Mouse (Mus musculus) limb, embryonic 12.5 days (tissue): ENCODE measurements at regions not wholly inside any gene's neighbourhood (a gene's known extent, or its start where the extent isn't known, plus 50 kb on each side); places are given as distances from the start of the nearest gene placed in this dataset.
"Not testable (repeated sequence)": the region's sequence is repeated elsewhere in the genome, so short reads cannot be mapped to it uniquely, and the experiment has no call there.

Source experiments
- ATAC-seq: fragments of 200-750 bp; cut with Nextera tagmentation; 2 replicates; pipeline ENCODE4 v1.8.0; 2017; ENCODE audit warnings: low read depth, moderate TSS enrichment; ENCODE audit not compliant: insufficient number of reproducible peaks, insufficient read depth, low FRiP score, low TSS enrichment
- H3K27ac ChIP-seq: fragments of 300-500 bp; sonication (generic); 2 replicates; pipeline ENCODE4 v1.5.1; 2016; ENCODE audit warnings: mild to moderate bottlenecking, moderate library complexity
- H3K27me3 ChIP-seq: fragments of 300-500 bp; sonication (generic); 2 replicates; pipeline ENCODE4 v1.6.1; 2016; ENCODE audit warnings: mild to moderate bottlenecking, moderate library complexity
- H3K36me3 ChIP-seq: fragments of 300-500 bp; sonication (generic); 2 replicates; pipeline ENCODE4 v1.6.1; 2016; ENCODE audit warnings: mild to moderate bottlenecking, moderate library complexity
- H3K4me1 ChIP-seq: fragments of 300-500 bp; sonication (generic); replicated peaks from 2 replicates; pipeline ENCODE4 v1.6.1; 2016
- H3K4me2 ChIP-seq: fragments of 300-500 bp; sonication (generic); 2 replicates; pipeline ENCODE4 v1.6.1; 2016; ENCODE audit warnings: mild to moderate bottlenecking, moderate library complexity
- H3K4me3 ChIP-seq: fragments of 300-500 bp; sonication (generic); replicated peaks from 2 replicates; pipeline ENCODE4 v1.5.1; 2016; ENCODE audit warnings: mild to moderate bottlenecking
- H3K9ac ChIP-seq: fragments of 300-500 bp; sonication (generic); replicated peaks from 2 replicates; pipeline ENCODE4 v1.6.1; 2016; ENCODE audit warnings: mild to moderate bottlenecking, moderate library complexity
- H3K9me3 ChIP-seq: fragments of 300-500 bp; sonication (generic); 2 replicates; pipeline ENCODE4 v1.6.1; 2016; ENCODE audit warnings: mild to moderate bottlenecking, moderate library complexity
- WGBS: fragments of 180-500 bp; shearing (Covaris S2); methylation state at CpG from one replicate; pipeline ENCODE4 v1.1.7; 2016; 5-methylcytosine and 5-hydroxymethylcytosine counted together

DNA sequence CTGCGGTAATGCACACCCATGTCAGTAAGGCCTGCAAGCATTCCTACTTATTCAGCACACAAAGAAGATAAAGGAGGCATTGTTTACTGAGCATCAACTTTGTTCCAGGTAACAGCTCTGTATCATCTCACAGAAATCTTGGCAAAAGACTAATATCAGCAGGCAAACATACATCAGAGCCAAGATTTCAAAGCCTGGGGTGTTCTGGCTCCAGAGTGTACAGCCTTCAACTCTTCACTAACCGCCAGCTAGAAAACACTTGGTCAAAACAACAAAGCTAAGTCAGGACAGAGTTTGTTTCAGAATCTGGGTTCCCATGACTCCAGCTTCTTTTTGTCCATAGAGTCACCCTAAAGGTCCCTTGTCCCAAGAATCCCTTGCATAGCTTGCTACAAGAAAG is 404.6 kb upstream of the Tbl1xr1 start:
- no peak overlapping the region for H3K9ac ChIP-seq
- 92% methylated on average over 2 of the region's 2 CpGs for WGBS
- H3K4me3 ChIP-seq, result no peak overlapping the region
- no peaks in the 10 kb centered on the region for H3K27me3 ChIP-seq
- no peaks in the 10 kb centered on the region for H3K36me3 ChIP-seq
- no peak overlapping the region for H3K27ac ChIP-seq
- no peak overlapping the region for H3K4me2 ChIP-seq
- H3K4me1 ChIP-seq, result 0 out of 2 replicates have a peak, but pooled peaks cover 3% of the 10 kb centered on the region
- no peak for ATAC-seq
- H3K9me3 ChIP-seq, result no peaks in the 10 kb centered on the region

DNA sequence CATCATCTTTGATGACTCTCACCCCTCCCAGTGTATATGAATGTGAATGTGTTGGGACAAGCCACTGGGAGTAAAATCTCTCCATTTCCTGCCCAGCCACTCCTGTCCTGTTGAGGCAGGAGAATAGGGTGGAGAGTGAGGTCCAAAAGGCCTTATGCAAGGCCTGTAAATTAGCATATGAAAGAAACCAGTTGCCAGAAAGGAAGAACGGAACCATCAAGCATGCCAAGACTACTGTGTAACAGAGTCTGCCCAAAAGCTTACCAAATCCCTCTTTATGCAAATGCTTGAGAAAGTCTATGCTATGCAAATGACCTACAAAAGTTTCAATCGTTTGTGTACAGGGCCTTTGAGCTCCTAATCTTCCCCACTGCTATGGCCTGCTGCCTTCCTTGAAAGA is 404.0 kb upstream of the Tbl1xr1 start:
- Histone ChIP-seq H3K36me3 (no peaks in the 10 kb centered on the region), H3K27me3 (no peaks in the 10 kb centered on the region), H3K27ac (no peak overlapping the region), H3K9me3 (no peaks in the 10 kb centered on the region), H3K4me2 (no peak overlapping the region), H3K4me1 (0 out of 2 replicates have a peak, but pooled peaks cover 3% of the 10 kb centered on the region), H3K9ac (no peak overlapping the region), H3K4me3 (no peak overlapping the region)
- no peak for ATAC-seq
- 86% methylated on average over 2 of the region's 2 CpGs for WGBS

DNA sequence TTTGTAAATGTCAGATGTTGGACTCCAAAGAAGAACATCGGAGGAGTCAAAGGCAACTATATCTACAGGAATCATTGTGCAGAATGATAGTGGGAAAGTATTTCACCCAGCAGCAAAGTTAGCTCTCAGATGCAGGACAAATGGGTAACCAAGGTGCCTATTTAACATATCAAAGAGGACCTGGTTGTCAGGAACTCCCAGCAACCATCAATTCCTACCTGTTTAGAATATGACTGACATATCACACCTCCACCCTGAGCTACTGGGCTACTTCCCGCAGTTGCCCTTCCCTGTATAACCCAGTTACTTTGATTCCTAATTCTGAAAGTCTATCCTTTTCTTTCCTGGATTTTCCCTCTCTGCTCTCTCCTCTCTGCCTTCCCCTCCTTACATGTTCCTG is 403.0 kb upstream of the Tbl1xr1 start:
- Histone ChIP-seq H3K4me2 (no peak overlapping the region), H3K27me3 (no peaks in the 10 kb centered on the region), H3K36me3 (no peaks in the 10 kb centered on the region), H3K4me1 (0 out of 2 replicates have a peak, but pooled peaks cover 3% of the 10 kb centered on the region), H3K27ac (no peak overlapping the region), H3K9me3 (no peaks in the 10 kb centered on the region), H3K4me3 (no peak overlapping the region), H3K9ac (no peak overlapping the region)
- ATAC-seq, result no peak
- WGBS, result 89% methylated on average over 2 of the region's 2 CpGs

DNA sequence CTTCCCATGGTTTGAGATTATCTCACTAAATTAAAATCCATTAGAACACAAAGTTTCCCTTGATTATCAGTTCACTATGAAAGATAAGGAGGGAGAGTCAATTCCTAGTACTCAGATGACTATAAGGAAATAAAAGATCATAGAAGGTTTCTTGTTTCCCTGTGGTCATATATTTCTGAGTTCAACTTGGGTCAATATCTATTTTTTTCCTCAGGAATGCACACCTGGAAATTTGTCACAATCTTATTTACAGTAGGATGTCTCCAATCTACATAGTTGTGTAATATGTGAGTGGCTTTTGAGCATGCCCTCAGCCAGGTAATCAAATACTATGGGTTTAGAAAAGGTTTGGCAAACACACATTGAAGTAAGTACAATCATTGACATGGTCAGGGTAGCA is 398.2 kb upstream of the Tbl1xr1 start:
- Histone ChIP-seq H3K27me3 (no peaks in the 10 kb centered on the region), H3K4me2 (no peak overlapping the region), H3K27ac (no peak overlapping the region), H3K4me3 (no peak overlapping the region), H3K9ac (no peak overlapping the region), H3K36me3 (no peaks in the 10 kb centered on the region), H3K4me1 (no peaks in the 10 kb centered on the region), H3K9me3 (no peaks in the 10 kb centered on the region)
- ATAC-seq, result no peak

DNA sequence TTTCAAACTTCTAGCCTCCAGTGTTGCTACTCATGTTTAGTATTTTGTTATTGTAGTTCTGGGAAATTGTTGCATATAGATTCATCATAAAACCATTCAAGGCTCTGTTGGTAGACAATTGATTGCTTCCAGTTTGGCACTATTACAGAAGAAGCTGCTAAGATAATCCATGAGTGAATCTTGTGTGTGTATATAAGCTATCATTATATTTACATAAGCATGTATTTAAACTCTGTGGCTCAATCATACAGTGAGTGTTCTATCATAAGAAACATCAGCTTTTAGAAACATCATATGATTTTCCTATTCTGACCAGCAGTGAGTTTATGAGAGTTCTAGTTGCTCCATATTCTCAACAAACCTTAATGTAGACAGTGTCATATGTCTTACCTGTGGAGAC is 397.7 kb upstream of the Tbl1xr1 start:
- Histone ChIP-seq H3K9ac (no peak overlapping the region), H3K36me3 (no peaks in the 10 kb centered on the region), H3K27ac (no peak overlapping the region), H3K4me2 (no peak overlapping the region), H3K9me3 (no peaks in the 10 kb centered on the region), H3K27me3 (no peaks in the 10 kb centered on the region), H3K4me1 (no peaks in the 10 kb centered on the region), H3K4me3 (no peak overlapping the region)
- ATAC-seq, result no peak

DNA sequence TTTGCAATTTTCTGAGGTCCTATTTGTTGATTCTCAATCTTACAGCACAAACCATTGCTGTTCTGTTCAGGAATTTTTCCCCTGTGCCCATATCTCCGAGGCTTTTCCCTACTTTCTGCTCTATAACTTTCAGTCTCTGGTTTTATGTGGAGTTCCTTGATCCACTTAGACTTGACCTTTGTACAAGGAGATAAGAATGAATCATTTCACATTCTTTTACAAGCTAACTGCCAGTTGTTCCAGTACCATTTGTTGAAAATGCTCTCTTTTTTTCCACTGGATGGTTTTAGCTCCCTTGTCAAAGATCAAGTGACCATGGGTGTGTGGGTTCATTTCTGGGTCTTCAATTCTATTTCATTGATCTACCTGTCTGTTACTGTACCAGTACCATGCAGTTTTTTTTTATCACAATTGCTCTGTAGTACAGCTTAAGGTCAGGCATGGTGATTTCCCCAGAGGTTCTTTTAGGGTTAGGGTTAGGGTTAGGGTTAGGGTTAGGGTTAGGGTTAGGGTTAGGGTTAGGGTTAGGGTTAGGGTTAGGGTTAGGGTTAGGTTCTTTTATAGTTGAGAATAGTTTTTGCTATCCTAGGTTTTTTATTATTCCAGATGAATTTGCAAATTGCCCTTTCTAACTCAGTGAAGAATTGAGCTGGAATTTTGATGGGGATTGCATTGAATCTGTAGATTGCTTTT is 378.3 kb upstream of the Tbl1xr1 start:
- not testable (repeated sequence) for H3K9me3 ChIP-seq, H3K27me3 ChIP-seq, H3K4me2 ChIP-seq, H3K4me3 ChIP-seq, H3K36me3 ChIP-seq, H3K9ac ChIP-seq, H3K4me1 ChIP-seq, ATAC-seq, H3K27ac ChIP-seq
- WGBS, result 88% methylated on average over 1 of the region's 1 CpGs

DNA sequence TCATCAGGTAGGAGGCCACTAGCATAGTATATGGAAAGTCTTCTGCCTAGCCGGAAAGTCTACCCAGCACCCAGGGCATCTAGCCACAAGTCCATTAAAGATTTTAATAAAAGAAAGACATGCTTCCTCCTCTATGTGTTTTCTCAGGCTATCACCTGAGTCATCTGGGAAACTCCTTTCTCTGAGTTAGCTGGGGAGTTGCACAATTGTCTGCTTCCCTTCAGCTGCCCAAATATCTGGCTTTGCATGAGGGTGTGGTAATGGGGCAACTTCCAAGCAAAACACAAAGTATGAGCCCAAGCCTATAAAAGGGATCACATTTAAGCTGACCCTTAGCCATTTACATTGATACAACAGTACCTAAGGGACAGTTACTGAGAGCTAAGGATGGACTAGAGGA is 376.9 kb upstream of the Tbl1xr1 start:
- no peak for ATAC-seq
- WGBS, result 88% methylated on average over 1 of the region's 1 CpGs
- H3K27me3 ChIP-seq, result no peaks in the 10 kb centered on the region
- H3K36me3 ChIP-seq, result no peaks in the 10 kb centered on the region
- no peaks in the 10 kb centered on the region for H3K9me3 ChIP-seq
- H3K9ac ChIP-seq, result no peak overlapping the region
- no peak overlapping the region for H3K4me3 ChIP-seq
- no peak overlapping the region for H3K27ac ChIP-seq
- H3K4me1 ChIP-seq, result no peaks in the 10 kb centered on the region
- no peak overlapping the region for H3K4me2 ChIP-seq

DNA sequence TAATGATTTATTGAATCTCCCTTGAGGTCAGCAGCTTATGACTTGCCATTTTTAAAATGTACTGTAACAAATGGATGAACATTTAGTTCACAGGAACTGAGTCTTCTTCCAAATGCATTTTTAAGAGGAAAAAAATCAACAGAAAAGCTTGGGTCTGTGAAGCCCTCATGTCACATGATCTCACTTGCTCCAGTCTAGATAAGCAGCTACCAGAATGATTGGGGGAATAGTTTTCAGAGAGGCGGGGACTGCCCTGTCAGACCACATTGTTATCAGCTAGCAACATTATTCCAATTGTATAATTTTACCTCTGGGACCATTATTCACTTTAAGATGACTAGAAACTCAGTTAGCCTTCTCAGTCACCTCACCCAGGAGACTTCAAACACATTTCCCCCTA is 376.1 kb upstream of the Tbl1xr1 start:
- H3K36me3 ChIP-seq, result no peaks in the 10 kb centered on the region
- H3K9me3 ChIP-seq, result no peaks in the 10 kb centered on the region
- no peaks in the 10 kb centered on the region for H3K4me1 ChIP-seq
- no peak overlapping the region for H3K9ac ChIP-seq
- 79% methylated on average over 1 of the region's 1 CpGs for WGBS
- no peak for ATAC-seq
- no peak overlapping the region for H3K4me3 ChIP-seq
- H3K27me3 ChIP-seq, result no peaks in the 10 kb centered on the region
- no peak overlapping the region for H3K27ac ChIP-seq
- H3K4me2 ChIP-seq, result no peak overlapping the region

DNA sequence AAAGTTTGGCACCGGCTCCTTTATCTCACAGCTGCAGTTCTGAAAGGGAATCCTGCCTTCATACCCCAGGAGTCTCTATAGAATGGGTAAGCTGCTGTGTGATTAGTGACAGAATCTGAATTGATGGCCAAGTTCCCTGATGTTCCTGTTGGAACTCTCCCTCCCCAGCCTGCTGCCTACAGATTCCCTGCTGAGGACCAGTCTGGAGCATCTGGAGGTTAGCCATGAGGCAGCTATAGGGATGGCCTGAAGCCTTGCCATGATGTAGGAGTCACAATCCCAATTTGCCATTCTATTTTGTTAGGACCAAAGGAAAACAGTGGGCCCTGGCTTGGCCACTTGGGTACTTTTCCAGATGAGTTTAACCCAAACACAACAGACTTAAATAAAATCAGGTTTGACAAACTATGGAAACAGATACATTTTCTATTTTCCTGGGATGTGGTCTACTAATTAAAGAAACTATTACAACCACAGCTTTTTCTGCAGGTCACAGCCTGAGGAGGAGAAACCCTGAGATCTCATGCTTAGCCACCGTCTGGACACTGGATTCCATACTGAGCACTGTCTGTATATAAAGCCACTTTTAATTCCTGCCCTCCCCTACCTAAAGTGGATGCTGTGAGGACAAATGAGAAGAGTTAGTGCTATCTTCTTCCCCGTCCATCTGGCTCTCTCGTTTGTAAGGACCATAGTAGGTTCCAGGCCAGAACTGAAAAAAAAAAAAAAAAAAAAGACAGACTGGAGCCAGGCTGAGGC is 349.5 kb upstream of the Tbl1xr1 start:
- Histone ChIP-seq H3K9me3 (no peaks in the 10 kb centered on the region), H3K4me3 (no peak overlapping the region), H3K27me3 (no peaks in the 10 kb centered on the region), H3K4me2 (no peak overlapping the region), H3K9ac (no peak overlapping the region), H3K27ac (no peak overlapping the region), H3K4me1 (no peaks in the 10 kb centered on the region), H3K36me3 (no peaks in the 10 kb centered on the region)
- WGBS, result 72% methylated on average over 4 of the region's 4 CpGs
- no peak for ATAC-seq

DNA sequence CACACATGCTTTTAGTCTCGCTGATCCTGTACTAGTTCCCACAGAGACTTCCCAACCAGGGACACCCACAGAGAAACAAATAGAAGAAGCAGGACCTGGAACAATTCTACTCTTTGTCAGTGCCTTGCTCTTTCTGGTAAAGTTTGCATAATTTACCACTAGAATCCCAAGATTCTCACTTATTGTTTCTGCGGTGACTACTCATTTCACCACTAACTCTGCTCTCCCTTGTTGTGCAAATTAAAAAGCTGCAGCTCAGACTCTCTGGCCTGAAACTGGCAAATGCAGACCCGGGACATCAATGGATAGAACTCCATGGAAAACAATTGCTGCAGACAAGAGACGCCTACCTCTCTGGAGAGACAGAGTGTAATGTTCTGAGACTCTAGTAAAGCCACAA is 348.4 kb upstream of the Tbl1xr1 start:
- Histone ChIP-seq H3K4me3 (no peak overlapping the region), H3K9me3 (no peaks in the 10 kb centered on the region), H3K4me2 (no peak overlapping the region), H3K9ac (no peak overlapping the region), H3K4me1 (no peaks in the 10 kb centered on the region), H3K27me3 (no peaks in the 10 kb centered on the region), H3K27ac (no peak overlapping the region), H3K36me3 (no peaks in the 10 kb centered on the region)
- WGBS, result 68% methylated on average over 4 of the region's 4 CpGs
- ATAC-seq, result no peak

DNA sequence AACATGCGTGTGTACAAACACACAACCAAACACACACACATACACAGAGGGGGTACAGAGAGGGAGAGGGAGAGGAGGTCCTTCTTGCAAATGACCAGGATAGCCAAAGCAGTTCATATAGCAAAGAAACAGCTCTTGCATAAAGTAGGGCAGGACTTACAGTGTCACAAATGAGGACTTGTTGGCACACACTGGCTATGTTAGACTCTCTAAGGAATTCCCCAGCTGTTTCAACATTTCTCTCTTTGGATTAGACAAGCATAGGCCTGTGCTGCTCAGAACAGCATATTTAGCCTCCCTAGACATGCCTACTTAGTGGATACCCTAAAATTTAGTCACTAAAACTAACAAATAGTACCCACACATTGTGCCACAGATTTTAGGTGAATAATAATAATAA is 347.1 kb upstream of the Tbl1xr1 start:
- Histone ChIP-seq H3K4me2 (no peak overlapping the region), H3K9me3 (no peaks in the 10 kb centered on the region), H3K4me1 (no peaks in the 10 kb centered on the region), H3K9ac (no peak overlapping the region), H3K27ac (no peak overlapping the region), H3K27me3 (no peaks in the 10 kb centered on the region), H3K4me3 (no peak overlapping the region), H3K36me3 (no peaks in the 10 kb centered on the region)
- WGBS, result 87% methylated on average over 1 of the region's 1 CpGs
- no peak for ATAC-seq

DNA sequence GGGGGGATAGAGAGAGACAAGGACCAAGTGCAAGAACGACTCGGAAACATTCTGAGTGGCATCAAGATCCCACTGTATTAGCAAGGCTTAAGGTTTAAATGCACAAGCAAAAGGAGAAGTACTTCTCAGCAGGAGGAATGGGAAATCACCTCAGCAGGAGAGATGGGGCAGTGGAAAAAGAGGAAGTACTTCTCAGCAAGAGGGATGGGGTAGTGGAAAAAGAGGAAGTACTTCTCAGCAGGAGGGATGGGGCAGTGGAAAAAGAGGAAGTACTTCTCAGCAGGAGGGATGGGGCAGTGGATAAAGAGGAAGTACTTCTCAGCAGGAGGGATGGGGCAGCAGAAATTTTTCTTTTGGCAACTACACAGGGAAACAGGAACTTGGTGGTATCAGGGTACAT is 340.8 kb upstream of the Tbl1xr1 start:
- not testable (repeated sequence) for H3K9me3 ChIP-seq, ATAC-seq, H3K9ac ChIP-seq, H3K4me2 ChIP-seq, H3K36me3 ChIP-seq, H3K4me1 ChIP-seq, H3K27ac ChIP-seq, H3K27me3 ChIP-seq, H3K4me3 ChIP-seq
- WGBS, result 94% methylated on average over 2 of the region's 2 CpGs
